Mouse (Mus musculus): ENCODE measurements at regions not wholly inside any gene's neighbourhood (a gene's known extent, or its start where the extent isn't known, plus 50 kb on each side); places are given as distances from the start of the nearest gene placed in this dataset.

DNA sequence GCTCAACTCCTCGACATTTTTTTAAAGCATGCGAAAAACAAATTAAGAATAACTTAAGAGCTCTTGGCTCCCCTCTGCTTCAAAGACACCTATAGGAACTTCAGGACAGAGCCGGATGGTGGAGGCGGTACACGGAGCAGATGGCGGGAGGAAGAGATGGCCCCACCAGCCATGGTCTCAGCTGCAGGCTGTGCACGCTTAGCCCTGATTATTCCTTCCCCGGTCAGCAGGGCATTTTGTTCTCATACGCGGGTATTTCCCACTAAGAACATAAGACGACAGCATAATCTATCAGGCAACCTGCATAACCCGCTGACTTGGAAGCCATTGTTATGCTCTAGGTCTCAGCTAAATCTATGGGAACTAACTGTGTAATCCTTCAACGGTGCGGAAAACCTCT lies 544.8 kb upstream of the Mgmt start:
- TF ChIP-seq CTCF (IDR thresholded peaks at IDR 0.05; ENCODE audit: borderline replicate concordance, insufficient read depth, low read length) = no peak
- no peak for TF ChIP-seq POLR2A (IDR thresholded peaks at IDR 0.05; ENCODE audit: low read depth, low read length)

Measured in embryonic fibroblast, embryonic 13.5 days (primary cell).